Comparison of ENCODE assay signal across 1 mouse cellular context in the genomic region with DNA sequence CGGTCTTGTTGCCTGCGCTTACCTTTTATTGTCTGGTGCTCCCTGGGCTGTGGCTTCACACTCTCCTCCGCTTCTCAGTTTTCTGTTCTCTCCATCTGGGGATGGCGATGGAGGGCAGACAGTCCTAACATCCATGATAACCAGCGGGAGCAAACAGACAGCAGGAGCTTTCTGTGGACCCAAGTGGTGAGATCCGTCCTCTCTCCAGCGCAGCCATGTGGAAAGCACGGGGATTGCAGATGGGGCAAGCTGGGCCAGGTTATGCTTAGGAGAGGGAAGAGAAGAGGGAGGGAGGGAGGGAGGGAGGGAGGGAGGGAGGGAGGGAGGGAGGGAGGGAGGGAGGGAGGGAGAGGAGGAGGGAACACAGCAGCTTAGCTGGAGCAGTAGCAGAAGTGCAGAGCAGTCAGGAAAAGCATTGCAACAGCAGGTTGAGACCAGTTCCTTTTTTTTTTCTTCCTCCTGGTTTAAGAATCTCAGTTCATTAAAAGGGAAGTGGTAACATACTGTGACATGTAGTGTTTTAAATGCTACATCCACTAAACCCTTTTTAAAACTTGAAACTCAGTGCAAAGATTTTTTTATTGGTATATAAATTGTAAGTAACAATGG.
A peak's percentile ranks its signal among the peaks of the same experiment; 100 is the strongest.
TF ChIP-seq lines count a peak whose summit lies in the region.

A gene (minus strand): TSS at position 280 of the 609 bp plus-strand sequence.

TF ChIP-seq in CH12.LX, 34 proteins besides CTCF, POLR2A, EP300 and RAD21 (continued from another document):
- 0 out of 2 replicates have a peak, but pooled peaks have one; percentile 33 for TF ChIP-seq IRF4 (IDR thresholded peaks at IDR 0.05; ENCODE audit: low read depth, low read length)
